Mouse (Mus musculus) gastrocnemius, postnatal 4 days (tissue): ENCODE measurements at regions not wholly inside any gene's neighbourhood (a gene's known extent, or its start where the extent isn't known, plus 50 kb on each side); places are given as distances from the start of the nearest gene placed in this dataset.
"Not testable (repeated sequence)": the region's sequence is repeated elsewhere in the genome, so short reads cannot be mapped to it uniquely, and the experiment has no call there.

Experiments used
- DNase-seq, 2 experiments: peaks; one replicate each; pipeline ENCODE4 v3.0.0; 2021 to 2022; ENCODE audit warnings: low spot score in 2 of 2, mixed read lengths in 2 of 2

DNA sequence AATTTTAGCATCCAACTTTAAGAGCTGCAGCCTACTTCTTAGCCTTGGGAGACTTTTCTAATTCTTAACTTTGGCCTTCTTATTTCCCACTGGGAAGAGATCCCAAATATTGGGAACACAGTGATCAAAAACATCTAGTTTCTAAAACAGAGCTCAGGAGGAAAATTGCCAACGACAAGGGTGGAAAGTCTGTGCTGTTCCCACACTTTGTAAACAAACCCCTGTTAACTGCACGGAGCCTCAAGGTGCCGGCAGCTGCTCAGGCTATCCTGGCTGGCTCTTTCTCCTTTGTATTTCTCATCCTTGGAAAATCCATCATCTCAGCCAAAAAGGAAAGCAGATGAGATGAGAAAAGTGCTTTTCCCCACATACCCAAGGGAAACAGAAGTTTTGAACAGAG, 84.9 kb downstream of the Impad1 start:
- peak in 1 of 2 experiments; percentile 33 for DNase-seq

GRCm38 (mm10) chr4:4699102-4699501, 94.1 kb downstream of the Impad1 start:
- no peak for DNase-seq

- no peak for DNase-seq
Measured at GRCm38 (mm10) chr4:4695413-4695812, 97.7 kb downstream of the Impad1 start.

DNA sequence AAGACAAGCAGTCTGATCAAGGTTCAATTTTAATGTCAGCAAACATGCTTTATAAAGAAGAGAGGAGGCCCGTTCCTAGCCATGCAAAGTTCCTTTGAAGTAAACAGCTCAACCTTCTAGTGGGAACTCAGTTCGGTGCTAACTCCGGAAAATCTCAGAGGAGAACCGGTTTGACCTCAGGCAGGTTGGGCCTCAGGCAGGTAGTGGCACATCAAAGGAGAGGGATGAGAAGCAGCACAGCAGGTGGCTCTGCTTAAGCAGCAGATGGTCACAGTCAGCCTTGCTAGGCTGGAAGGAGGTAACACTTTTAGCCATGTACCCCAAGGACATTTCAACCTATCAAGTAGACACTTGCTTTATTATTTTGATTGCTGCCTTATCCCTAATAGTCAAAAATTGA, 106.2 kb downstream of the Impad1 start:
- DNase-seq = no peak

DNA sequence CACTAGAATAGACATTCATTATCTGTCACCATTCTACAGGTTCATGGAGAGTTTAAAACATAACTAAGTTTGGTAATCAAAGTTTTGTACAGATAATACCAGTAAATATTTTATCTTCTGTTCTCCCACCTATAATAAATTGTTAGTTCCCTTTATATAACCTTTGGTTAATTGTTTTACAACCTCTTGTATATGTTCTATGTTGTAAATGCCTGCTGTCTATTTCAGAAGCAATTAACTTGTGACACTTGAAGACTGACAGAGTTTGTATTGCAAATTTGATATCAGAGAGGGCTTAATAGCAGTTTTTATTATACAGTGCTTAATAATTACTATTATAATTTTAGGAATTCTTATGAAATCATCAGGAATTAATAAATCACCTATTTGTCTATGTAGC, 118.5 kb downstream of the Impad1 start:
- DNase-seq = no peak

GRCm38 (mm10) chr4:4650251-4650650, 142.9 kb downstream of the Impad1 start:
- DNase-seq = no peak

GRCm38 (mm10) chr4:4645264-4645663, 147.9 kb downstream of the Impad1 start:
- no peak for DNase-seq

DNA sequence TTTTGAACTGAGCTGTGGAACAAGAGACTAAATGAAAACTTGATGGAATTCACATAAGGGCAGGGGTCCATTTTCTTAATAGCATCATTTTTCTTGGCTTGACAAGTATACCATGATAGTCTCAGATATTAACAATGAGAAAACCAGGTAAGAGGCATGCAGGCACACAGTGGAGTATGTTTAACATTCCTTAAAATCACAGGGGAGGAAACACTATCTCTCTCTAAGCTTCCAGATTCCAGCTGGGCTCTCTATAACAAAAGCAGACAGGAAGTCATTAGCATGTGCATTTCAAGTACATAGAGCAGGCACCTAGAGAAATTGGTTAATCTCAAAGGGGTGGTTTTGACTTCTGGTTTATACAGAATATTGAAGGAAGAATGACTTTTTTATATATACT, 156.9 kb downstream of the Impad1 start:
- no peak for DNase-seq

GRCm38 (mm10) chr4:4635856-4636255, 157.3 kb downstream of the Impad1 start:
- DNase-seq = no peak

- DNase-seq = no peak
Measured at GRCm38 (mm10) chr4:4635338-4635737, 157.8 kb downstream of the Impad1 start.

DNA sequence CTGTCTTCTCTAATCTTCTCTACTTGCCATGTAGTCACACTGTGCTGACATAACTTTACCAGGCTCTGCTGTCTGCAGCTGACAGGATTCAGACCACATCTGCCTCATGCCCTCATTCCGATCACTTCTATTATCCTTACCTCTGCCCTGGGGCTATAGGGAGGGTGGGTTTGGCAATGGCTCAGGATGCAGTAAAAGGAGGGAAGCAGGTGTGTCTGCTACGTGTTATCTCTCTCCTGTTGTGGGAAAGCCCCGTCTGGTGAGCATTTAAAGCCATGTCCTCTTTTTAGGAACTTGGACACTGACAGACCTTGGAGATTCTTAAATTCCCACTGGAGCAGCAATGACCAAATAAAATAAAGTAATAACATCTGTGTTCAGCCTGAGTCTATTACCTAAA, 158.5 kb downstream of the Impad1 start:
- no peak for DNase-seq

DNA sequence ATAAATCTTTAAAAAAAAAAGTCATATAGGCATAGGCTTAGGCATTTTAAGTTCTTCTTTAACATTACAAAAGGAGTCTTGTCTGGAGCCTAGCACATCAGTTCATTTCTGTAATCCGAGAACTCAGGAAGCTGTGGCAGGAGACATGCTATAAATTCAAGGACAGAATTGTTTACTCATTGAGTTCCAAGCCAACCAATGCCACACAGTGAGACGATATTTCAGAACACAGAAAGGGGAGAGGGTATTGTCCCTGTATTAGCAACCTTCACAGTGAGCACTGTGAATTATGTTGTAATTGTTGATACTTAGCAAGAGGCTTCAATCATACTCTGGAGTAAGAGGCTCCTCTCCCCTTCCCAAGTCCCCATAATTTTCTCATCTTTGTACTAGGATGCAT, 162.4 kb downstream of the Impad1 start:
- no peak for DNase-seq

DNA sequence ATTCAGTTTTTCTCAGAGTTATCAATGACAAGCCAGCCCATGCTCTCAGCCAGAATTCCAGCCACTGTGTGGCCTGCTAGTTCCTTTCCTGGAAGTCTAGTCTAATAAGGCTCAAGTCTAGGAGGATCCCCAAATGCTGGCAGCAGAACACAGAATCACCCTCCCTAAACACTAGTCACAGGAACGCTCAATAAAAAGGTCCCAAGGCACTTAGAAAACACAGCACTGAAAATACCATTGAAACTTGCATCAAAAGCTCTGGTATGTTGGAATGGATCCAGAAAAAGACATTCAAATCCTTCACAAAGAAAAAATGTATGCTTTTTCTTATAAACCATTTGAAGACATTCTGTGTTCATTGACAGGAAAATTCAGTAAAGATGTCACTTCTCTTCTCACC, 163.9 kb downstream of the Impad1 start:
- DNase-seq = no peak

- no peak for DNase-seq
Measured at GRCm38 (mm10) chr4:4623840-4624239, 169.3 kb downstream of the Impad1 start.

- DNase-seq = not testable (repeated sequence)
Measured at GRCm38 (mm10) chr4:4620135-4620534, 173.0 kb downstream of the Impad1 start.

GRCm38 (mm10) chr4:4614577-4614976, 178.6 kb downstream of the Impad1 start:
- no peak for DNase-seq
